Mouse (Mus musculus): ENCODE results near the gene Gm17349.

GRCm38 (mm10) chr15:99663964-99664599, 41.2 kb downstream of the Gm17349 start:
- TF ChIP-seq CTCF (IDR thresholded peaks at IDR 0.05; ENCODE audit: borderline replicate concordance, control insufficient read depth, extremely low read depth, insufficient read depth, low read length, poor library complexity) (0 out of 2 replicates have a peak, but pooled peaks have one; percentile 12), POLR2A (IDR thresholded peaks at IDR 0.05; ENCODE audit: control insufficient read depth, extremely low read depth, insufficient read depth, low read length, poor library complexity) (no peak)
